Mouse (Mus musculus) bone marrow, adult 2 months (tissue): ENCODE measurements around the gene Tenm3. TPM values are rescaled to one million over a fixed set of nuclear protein-coding genes. Genes with fewer than 3 reads are reported as not detected.

Experiments
- H3K27ac ChIP-seq: fragments of 200-500 bp; 2 replicates; pipeline ENCODE4 v1.5.1; 2012; ENCODE audit warnings: low read depth, mild to moderate bottlenecking, control low read depth, inconsistent platforms, low read length; ENCODE audit not compliant: control insufficient read depth, poor library complexity, insufficient read depth
- H3K4me1 ChIP-seq: fragments of 200-500 bp; 2 replicates; pipeline ENCODE4 v1.6.1; 2011; ENCODE audit warnings: low read length; ENCODE audit not compliant: control insufficient read depth, insufficient read depth
- H3K4me3 ChIP-seq: fragments of 200-500 bp; replicated peaks from 2 replicates; pipeline ENCODE3; 2011; ENCODE audit warnings: mild to moderate bottlenecking, low read depth, low read length, control low read depth; ENCODE audit not compliant: control insufficient read depth
- CTCF ChIP-seq: fragments of 200-500 bp; IDR thresholded peaks from 2 replicates; pipeline ENCODE4 v1.5.1; 2011; ENCODE audit warnings: low read length, control low read depth; ENCODE audit not compliant: control insufficient read depth, insufficient read depth
- POLR2A ChIP-seq: fragments of 200-500 bp; IDR thresholded peaks from 2 replicates; pipeline ENCODE4 v1.6.1; 2011; ENCODE audit warnings: low read depth, mild to moderate bottlenecking, control low read depth, low read length, borderline replicate concordance; ENCODE audit not compliant: control insufficient read depth
- WGBS: fragments of 180-500 bp; shearing (Covaris S2); methylation state at CpG from one replicate; pipeline ENCODE4 v1.1.7; 2018; 5-methylcytosine and 5-hydroxymethylcytosine counted together
- polyA plus RNA-seq: library from polyadenylated mRNA; stranded (reverse); fragments of >200 nt; gene quantifications from 2 replicates; pipeline ENCODE4 v1.2.4, GENCODE M21; 2011; ENCODE audit warnings: low replicate concordance; ENCODE audit not compliant: missing spikeins, insufficient read depth, insufficient read length

The Tenm3 gene
- polyA plus RNA-seq, 1 experiment, result 0.45 TPM

DNA sequence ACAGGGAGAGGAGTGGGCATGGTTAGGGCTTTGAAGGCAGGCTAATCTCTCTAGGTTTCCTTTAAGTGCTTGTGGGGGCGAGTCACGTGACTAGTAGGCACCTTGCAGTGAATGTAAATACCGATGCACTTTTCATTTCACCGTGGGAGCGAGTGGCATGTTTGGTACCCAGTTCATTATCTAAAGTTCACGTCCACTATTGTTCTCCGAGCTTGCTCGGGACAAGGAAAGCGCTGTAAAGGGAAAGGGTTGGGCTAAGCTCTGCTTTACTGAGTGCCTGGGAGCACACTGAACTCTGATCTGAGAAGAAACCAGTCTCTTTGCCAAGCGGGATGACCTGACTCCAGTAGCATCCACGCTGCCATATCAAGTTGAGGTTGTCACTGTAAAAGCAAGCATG is 619.0 kb downstream of the Tenm3 start:
- TF ChIP-seq CTCF (no peak), POLR2A (no peak)
- 44% methylated on average over 11 of the region's 11 CpGs for WGBS
- H3K27ac ChIP-seq, result no peak overlapping the region
- no peak overlapping the region for H3K4me3 ChIP-seq
- no peaks in the 10 kb centered on the region for H3K4me1 ChIP-seq

DNA sequence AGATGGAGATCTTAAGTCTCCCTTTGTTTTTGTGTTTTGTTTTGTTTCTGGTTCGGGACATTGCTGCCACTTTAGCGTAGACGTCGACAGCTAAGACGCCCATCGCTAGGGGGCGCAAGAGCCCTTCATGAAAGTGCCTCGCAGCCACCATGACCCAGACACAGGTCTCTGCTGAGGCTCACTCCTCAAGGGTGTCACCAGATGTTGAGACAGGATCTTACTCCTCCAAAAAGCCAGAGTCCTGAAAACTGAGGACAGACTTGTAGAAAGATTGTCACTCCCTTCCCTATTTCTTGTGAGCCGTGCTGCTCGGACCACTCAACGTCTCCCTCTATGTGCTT is 621.4 kb downstream of the Tenm3 start:
- WGBS, result 17% methylated on average over 11 of the region's 11 CpGs

GRCm38 (mm10) chr8:48221724-48222428 is 621.9 kb downstream of the Tenm3 start:
- Histone ChIP-seq H3K27ac (no peak overlapping the region), H3K4me3 (no peak overlapping the region), H3K4me1 (no peaks in the 10 kb centered on the region)
- TF ChIP-seq CTCF (no peak), POLR2A (no peak)
- 19% methylated on average over 16 of the region's 16 CpGs for WGBS

More for the DNA sequence above, 621.4 kb downstream of the Tenm3 start:
- H3K4me1 ChIP-seq, result no peaks in the 10 kb centered on the region
- no peak overlapping the region for H3K4me3 ChIP-seq
- peak; percentile 67 for TF ChIP-seq CTCF
- no peak for TF ChIP-seq POLR2A
- no peak overlapping the region for H3K27ac ChIP-seq

- WGBS, result 69% methylated on average over 11 of the region's 11 CpGs
- no peak for TF ChIP-seq POLR2A
Observed at GRCm38 (mm10) chr8:48221304-48221703, 622.4 kb downstream of the Tenm3 start.

GRCm38 (mm10) chr8:48220529-48221181 is 623.1 kb downstream of the Tenm3 start:
- Histone ChIP-seq H3K4me1 (no peaks in the 10 kb centered on the region), H3K27ac (no peak overlapping the region), H3K4me3 (no peak overlapping the region)
- WGBS, result 71% methylated on average over 25 of the region's 25 CpGs
- TF ChIP-seq POLR2A, result no peak
- TF ChIP-seq CTCF, result no peak

More at GRCm38 (mm10) chr8:48221304-48221703, 622.4 kb downstream of the Tenm3 start:
- no peak overlapping the region for H3K4me3 ChIP-seq
- H3K27ac ChIP-seq, result no peak overlapping the region
- H3K4me1 ChIP-seq, result no peaks in the 10 kb centered on the region

DNA sequence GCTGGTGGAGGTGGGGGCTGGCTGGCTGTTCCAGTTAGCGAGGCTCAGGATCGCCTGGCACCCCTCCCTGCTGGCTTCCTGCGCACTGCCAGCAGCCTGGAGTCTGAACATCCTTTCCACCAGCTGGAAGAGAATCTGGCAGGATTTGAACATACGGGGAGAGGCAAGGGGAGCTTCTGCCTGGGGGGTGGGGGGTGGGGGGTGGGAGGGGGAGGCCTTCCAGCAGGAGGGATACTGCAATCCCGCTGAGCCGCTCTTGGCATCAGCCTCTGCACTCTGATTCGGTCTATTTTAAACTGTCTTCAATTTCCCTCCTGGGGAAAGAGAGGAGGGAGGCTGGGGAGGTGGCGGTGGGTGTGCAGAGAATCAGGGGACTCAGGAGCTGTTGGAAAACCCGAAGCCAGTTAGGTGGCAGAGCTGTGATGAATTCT is 628.7 kb downstream of the Tenm3 start:
- Histone ChIP-seq H3K4me3 (no peak overlapping the region), H3K4me1 (no peaks in the 10 kb centered on the region), H3K27ac (no peak overlapping the region)
- TF ChIP-seq POLR2A (no peak), CTCF (no peak)
- WGBS, result 67% methylated on average over 9 of the region's 9 CpGs

DNA sequence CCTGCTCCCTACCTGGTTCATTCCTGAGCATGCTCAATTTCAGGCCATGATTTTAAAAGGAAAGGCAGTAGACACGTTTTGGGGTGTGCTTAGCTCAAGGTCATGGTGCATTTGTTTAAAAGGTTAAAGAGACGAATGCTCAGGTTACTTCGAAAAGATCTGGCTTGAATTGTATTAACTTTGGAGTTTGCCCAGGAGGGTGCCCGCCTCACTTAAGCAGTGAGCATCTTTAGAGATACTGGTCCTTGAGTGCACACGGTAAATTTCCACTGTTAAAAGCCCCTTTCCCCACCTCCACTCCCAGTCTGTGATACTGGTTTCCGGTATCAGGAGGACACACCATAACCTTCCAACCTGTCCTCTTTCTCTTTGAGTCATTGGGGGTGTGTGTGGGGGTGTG is 629.4 kb downstream of the Tenm3 start:
- Histone ChIP-seq H3K4me1 (no peaks in the 10 kb centered on the region), H3K4me3 (no peak overlapping the region), H3K27ac (no peak overlapping the region)
- TF ChIP-seq CTCF (no peak), POLR2A (no peak)
- WGBS, result 70% methylated on average over 6 of the region's 6 CpGs

DNA sequence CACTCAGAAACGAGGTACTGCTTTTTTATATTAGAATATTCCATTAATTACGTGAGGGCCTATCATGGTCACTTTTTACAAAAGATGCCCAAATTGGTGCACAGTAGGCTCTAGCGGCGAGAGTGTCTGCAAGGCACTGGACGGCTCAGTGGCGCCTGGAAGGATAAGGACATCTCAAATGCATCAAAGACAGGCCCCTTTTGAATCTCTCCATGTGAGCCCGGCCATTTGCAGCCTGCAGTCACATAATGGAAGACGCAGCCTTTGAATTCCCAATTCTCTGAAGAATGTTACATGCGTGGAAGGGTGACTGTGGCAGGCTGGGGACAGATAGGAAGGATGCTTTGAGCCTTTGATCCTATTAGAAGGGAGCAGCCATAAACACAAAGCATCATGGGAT is 631.8 kb downstream of the Tenm3 start:
- TF ChIP-seq CTCF (no peak), POLR2A (no peak)
- H3K27ac ChIP-seq, result no peak overlapping the region
- H3K4me1 ChIP-seq, result no peaks in the 10 kb centered on the region
- H3K4me3 ChIP-seq, result no peak overlapping the region
- WGBS, result 78% methylated on average over 9 of the region's 9 CpGs
